Mouse (Mus musculus) forebrain, embryonic 10.5 days (tissue): Measurements from ENCODE around the gene Gm13290. TPM values are rescaled to one million over a fixed set of nuclear protein-coding genes. Genes with fewer than 3 reads are reported as not detected.
A peak's percentile ranks its signal among the peaks of the same experiment; 100 is the strongest.
"Not testable (repeated sequence)": the region's sequence is repeated elsewhere in the genome, so short reads cannot be mapped to it uniquely, and the experiment has no call there.

Source experiments
- DNase-seq: peaks from one replicate; pipeline ENCODE4 v3.0.0-alpha.2; 2017; ENCODE audit warnings: low spot score; ENCODE audit errors: extremely low spot score
- H3K27ac ChIP-seq: fragments of 300-500 bp; sonication (generic); 2 replicates; pipeline ENCODE4 v1.5.1; 2016; ENCODE audit warnings: mild to moderate bottlenecking
- H3K27me3 ChIP-seq: fragments of 300-500 bp; sonication (generic); 2 replicates; pipeline ENCODE4 v1.6.1; 2016; ENCODE audit warnings: mild to moderate bottlenecking; ENCODE audit not compliant: poor library complexity, severe bottlenecking
- H3K36me3 ChIP-seq: fragments of 300-500 bp; sonication (generic); replicated peaks from 2 replicates; pipeline ENCODE4 v1.6.1; 2016; ENCODE audit warnings: mild to moderate bottlenecking, moderate library complexity
- H3K4me1 ChIP-seq: fragments of 300-500 bp; sonication (generic); 2 replicates; pipeline ENCODE4 v1.6.1; 2016
- H3K4me3 ChIP-seq: fragments of 300-500 bp; sonication (generic); 2 replicates; pipeline ENCODE4 v1.5.1; 2016; ENCODE audit warnings: mild to moderate bottlenecking, moderate library complexity
- H3K9me3 ChIP-seq: fragments of 300-500 bp; sonication (generic); 2 replicates; pipeline ENCODE4 v1.6.1; 2016; ENCODE audit warnings: mild to moderate bottlenecking, moderate library complexity
- WGBS: fragments of 180-500 bp; shearing (Covaris S2); methylation state at CpG from one replicate; pipeline ENCODE4 v1.1.7; 2016; 5-methylcytosine and 5-hydroxymethylcytosine counted together
- polyA plus RNA-seq: library from polyadenylated mRNA; unstranded; fragments of >200 nt; fragmentation: Nextera tagmentation; extraction: Ambion mirVana; gene quantifications from 2 replicates; pipeline ENCODE4 v1.2.1, GENCODE M21; 2016

Gene Gm13290
- polyA plus RNA-seq: 0.76 TPM in 1 of 2 replicates, not detected in the other

- not testable (repeated sequence) for H3K36me3 ChIP-seq, H3K27me3 ChIP-seq, H3K27ac ChIP-seq, H3K9me3 ChIP-seq, H3K4me1 ChIP-seq, H3K4me3 ChIP-seq, DNase-seq
- no CpG with 5 or more reads among the region's 32 CpGs for WGBS
These were observed at the start of gene Gm13290 for GRCm38 (mm10) chr4:88773534-88773933. TSS of gene Gm13290 (plus strand) at chr4:88773834.

DNA sequence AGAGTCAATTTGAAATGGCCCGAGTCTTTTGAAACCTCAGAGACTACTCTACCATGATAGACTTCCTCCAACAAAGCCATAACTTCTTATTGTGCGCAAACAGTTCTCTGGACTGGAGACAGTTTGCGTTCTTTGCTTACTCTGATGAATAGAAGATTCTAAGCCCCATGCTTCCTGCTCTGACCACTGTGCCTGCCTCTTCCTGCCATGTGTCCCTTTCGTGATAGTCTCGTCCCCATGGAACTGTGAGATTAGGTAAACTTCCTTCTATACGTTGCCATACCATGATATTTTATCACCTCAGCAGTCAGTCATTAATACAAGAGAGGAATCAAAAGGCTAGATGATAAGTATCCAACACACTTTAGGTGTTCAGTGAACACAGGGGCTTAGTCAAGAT is 46.9 kb upstream of the Gm13290 start:
- Histone ChIP-seq H3K9me3 (no peaks in the 10 kb centered on the region), H3K4me3 (no peak overlapping the region), H3K27me3 (no peaks in the 10 kb centered on the region), H3K36me3 (no peaks in the 10 kb centered on the region), H3K27ac (no peak overlapping the region), H3K4me1 (peaks cover under 1% of the 10 kb centered on the region; the same call in 1 of the 2 replicates)
- WGBS: 90% methylated on average over 6 of the region's 6 CpGs
- DNase-seq: no peak

- Histone ChIP-seq H3K4me3 (no peak overlapping the region), H3K36me3 (no peaks in the 10 kb centered on the region), H3K27ac (no peak overlapping the region), H3K27me3 (no peaks in the 10 kb centered on the region), H3K9me3 (no peaks in the 10 kb centered on the region), H3K4me1 (no peaks in the 10 kb centered on the region)
- no peak for DNase-seq
- 15% methylated on average over 1 of the region's 1 CpGs for WGBS
These were observed 46.3 kb upstream of the Gm13290 start for GRCm38 (mm10) chr4:88727324-88727723.

DNA sequence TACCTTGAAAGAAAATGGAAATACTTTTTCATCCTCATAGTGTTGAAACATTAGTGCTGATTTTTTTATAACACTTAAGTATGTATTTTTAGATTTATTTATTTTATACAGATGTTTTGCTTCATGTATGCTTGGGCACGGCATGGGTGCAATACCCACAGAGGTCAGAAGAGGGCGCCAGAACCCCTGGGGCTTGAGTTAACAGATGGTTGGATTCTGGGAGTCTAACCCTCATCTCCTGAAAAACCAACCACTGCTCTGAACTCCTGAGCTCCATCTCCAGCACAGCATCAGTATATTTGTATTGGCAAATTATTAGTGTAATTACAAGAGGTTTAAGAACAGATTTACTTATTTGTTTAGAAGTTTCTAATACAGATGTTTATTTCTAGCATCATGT is 35.2 kb upstream of the Gm13290 start:
- no peaks in the 10 kb centered on the region for H3K4me1 ChIP-seq
- peak; percentile 82 for DNase-seq
- H3K4me3 ChIP-seq: no peak overlapping the region
- H3K27me3 ChIP-seq: no peaks in the 10 kb centered on the region
- H3K36me3 ChIP-seq: no peaks in the 10 kb centered on the region
- 4% methylated on average over 2 of the region's 2 CpGs for WGBS
- no peak overlapping the region for H3K27ac ChIP-seq
- no peaks in the 10 kb centered on the region for H3K9me3 ChIP-seq

DNA sequence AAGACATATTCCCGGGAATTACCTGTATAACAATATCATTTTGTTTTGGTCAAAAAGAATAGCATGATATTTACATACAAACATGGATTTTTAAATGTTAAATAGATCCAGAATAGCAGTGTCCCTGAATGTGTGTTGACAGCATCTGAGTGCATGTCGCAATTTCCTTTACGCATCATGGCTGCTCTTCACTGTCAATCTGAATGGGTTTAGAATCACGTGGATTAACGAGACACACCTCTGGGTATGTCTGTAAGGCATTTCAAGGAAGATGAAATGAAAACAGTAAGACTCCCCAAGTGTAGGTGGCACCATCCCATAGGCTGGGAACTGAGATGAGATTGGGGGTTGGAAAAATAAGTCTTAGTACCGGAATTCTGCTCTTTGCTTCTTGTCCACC is 34.6 kb upstream of the Gm13290 start:
- no peak for DNase-seq
- no peaks in the 10 kb centered on the region for H3K4me1 ChIP-seq
- H3K9me3 ChIP-seq: no peaks in the 10 kb centered on the region
- H3K27ac ChIP-seq: no peak overlapping the region
- H3K4me3 ChIP-seq: no peak overlapping the region
- H3K36me3 ChIP-seq: no peaks in the 10 kb centered on the region
- no peaks in the 10 kb centered on the region for H3K27me3 ChIP-seq
- 91% methylated on average over 6 of the region's 6 CpGs for WGBS

GRCm38 (mm10) chr4:88741426-88741825 is 32.2 kb upstream of the Gm13290 start:
- no peak for DNase-seq
- no peak overlapping the region for H3K27ac ChIP-seq
- 93% methylated on average over 4 of the region's 4 CpGs for WGBS
- H3K36me3 ChIP-seq: no peaks in the 10 kb centered on the region
- no peak overlapping the region for H3K4me3 ChIP-seq
- H3K4me1 ChIP-seq: peaks cover 8% of the 10 kb centered on the region
- no peaks in the 10 kb centered on the region for H3K27me3 ChIP-seq
- no peaks in the 10 kb centered on the region for H3K9me3 ChIP-seq

DNA sequence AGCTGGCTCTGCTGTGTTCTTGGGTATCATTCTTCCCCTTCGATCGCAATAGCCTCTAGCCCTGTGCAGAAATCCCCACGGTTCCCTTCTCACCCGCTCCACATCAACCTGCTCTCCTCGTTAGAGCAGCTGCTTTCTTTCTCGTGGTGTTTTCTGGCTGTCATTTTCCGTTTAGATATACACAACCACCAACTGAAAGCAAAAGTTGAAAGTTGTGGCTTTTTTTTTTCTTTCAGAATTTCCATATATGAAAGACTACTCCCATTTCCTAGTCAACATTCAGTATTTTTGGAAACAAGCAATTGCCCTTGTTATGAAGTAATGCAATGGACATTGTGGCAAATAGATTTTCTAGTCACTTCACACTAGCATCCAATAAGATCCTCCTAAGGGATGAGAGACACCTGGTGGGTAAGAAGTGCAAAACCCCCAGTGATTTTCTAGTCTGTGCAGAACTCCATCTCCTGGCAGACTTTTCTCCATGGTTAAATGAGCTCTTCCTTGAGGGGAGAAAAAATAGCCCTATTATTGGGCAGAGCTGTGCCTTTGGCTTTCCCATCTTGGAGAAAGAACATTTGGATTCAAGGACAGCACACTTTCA is 30.8 kb upstream of the Gm13290 start:
- peaks cover 8% of the 10 kb centered on the region for H3K4me1 ChIP-seq
- H3K36me3 ChIP-seq: no peaks in the 10 kb centered on the region
- no peak for DNase-seq
- H3K4me3 ChIP-seq: no peak overlapping the region
- 86% methylated on average over 7 of the region's 7 CpGs for WGBS
- no peak overlapping the region for H3K27ac ChIP-seq
- no peaks in the 10 kb centered on the region for H3K9me3 ChIP-seq
- no peaks in the 10 kb centered on the region for H3K27me3 ChIP-seq

- DNase-seq: no peak
- WGBS: 77% methylated on average over 3 of the region's 3 CpGs
- H3K4me3 ChIP-seq: no peak overlapping the region
These were observed 29.4 kb upstream of the Gm13290 start for GRCm38 (mm10) chr4:88744207-88744606.

GRCm38 (mm10) chr4:88749926-88750325 is 23.7 kb upstream of the Gm13290 start:
- Histone ChIP-seq H3K9me3 (no peaks in the 10 kb centered on the region), H3K27ac (no peak overlapping the region), H3K4me1 (peaks cover 12% of the 10 kb centered on the region), H3K4me3 (no peak overlapping the region), H3K27me3 (no peaks in the 10 kb centered on the region), H3K36me3 (no peaks in the 10 kb centered on the region)
- 57% methylated on average over 6 of the region's 6 CpGs for WGBS
- no peak for DNase-seq

More at GRCm38 (mm10) chr4:88744207-88744606, 29.4 kb upstream of the Gm13290 start:
- Histone ChIP-seq H3K27ac (no peak overlapping the region), H3K36me3 (no peaks in the 10 kb centered on the region), H3K9me3 (no peaks in the 10 kb centered on the region), H3K4me1 (peaks cover 8% of the 10 kb centered on the region), H3K27me3 (no peaks in the 10 kb centered on the region)

GRCm38 (mm10) chr4:88754818-88755340 is 18.8 kb upstream of the Gm13290 start, which contains the start of gene Gm13271:
TSS of gene Gm13271 (plus strand) at chr4:88754868.
- H3K27ac ChIP-seq, H3K27me3 ChIP-seq, H3K36me3 ChIP-seq, DNase-seq, H3K9me3 ChIP-seq, H3K4me1 ChIP-seq, H3K4me3 ChIP-seq: not testable (repeated sequence)
- 65% methylated on average over 15 of the region's 15 CpGs for WGBS

DNA sequence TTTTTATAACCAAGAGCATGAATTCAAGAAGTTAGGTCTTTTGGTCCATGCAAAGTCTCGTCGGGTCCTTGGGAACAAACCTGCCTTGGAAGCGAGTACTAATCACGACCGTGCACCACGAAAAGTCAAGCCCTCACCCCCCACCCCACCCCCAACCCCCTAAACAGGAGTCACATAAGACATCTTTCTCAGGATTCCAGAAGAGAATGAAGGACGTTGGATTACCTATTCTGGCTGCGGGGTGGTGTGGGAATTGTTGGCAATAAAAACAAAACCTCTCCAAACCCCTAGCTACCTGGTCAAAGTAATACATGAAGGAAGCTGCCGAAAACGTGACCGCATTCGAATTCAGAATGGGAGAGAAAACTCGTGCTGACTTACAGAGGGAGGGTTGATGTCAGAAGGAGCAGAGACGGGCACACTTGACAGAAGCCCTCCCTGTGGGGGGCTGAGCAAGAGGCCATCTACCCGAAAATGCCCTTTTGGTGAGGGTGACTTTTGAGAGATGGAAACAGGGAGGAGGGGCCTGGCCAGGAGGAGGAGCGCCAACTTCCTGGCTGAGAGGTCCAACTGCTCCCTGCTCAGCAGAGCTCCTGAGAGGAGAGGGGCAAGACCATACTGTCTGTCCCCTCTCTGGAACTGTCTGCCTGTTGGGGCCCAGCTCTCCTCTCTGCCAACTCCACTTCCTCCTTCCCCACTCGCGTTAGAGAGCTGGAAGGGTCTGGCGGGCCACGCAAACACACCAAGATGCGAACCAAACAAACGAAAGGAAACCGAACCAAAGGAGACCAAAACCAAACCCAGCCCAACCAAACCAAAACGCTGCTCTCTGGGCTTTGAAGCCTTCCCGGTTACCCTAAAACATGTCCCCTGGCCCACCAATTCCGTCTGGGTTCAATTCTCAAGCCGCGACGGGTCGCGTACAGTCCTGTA is 16.8 kb upstream of the Gm13290 start:
- H3K36me3 ChIP-seq, H3K27me3 ChIP-seq, H3K9me3 ChIP-seq, H3K4me1 ChIP-seq: not testable (repeated sequence)
- Histone ChIP-seq H3K27ac (peak overlapping the region; percentile 85), H3K4me3 (peak overlapping the region; percentile 62)
- peak; percentile 46 for DNase-seq
- 14% methylated on average over 29 of the region's 31 CpGs for WGBS

DNA sequence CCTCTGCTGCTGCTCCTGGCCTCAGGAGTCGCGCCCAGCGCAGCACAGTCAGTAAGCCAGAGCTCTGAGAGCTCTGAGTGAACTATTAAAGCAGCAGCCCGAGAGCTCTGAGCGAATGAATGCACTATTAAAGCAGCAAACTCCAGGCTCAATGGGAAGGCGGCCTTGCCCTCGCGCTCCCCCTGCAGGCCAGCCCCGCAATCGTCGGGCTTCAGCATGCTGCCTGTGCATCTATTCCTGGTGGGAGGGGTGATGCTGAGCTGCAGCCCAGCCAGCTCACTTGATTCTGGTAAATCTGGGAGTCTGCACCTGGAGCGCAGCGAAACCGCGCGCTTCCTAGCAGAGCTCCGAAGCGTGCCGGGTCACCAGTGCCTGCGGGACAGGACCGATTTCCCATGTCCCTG is 16.0 kb upstream of the Gm13290 start:
- not testable (repeated sequence) for H3K4me1 ChIP-seq, H3K9me3 ChIP-seq, H3K36me3 ChIP-seq, H3K27me3 ChIP-seq
- WGBS: 0% methylated on average over 18 of the region's 21 CpGs
- peak; percentile 82 for DNase-seq
- Histone ChIP-seq H3K4me3 (peak overlapping the region; percentile 62), H3K27ac (peak overlapping the region; percentile 85)

DNA sequence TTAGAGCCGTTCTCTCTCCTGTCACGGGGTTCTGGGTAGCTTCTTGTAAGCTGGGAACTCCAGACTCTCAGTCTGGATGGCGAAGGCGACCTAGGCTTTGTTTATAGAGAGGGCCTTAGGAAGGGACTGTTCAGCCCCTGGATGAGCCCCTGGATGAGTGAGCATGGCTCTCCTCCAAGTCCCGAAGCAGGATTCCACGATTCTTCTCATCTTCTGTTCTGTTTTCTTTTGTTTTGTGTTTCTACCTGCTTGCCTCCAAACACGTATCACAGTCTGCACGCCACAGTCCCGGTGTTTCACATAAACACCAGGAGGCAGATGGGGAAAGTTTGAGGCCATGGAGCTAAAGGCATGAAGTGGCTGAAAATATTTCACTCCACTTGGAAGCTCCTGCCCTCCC is 14.9 kb upstream of the Gm13290 start:
- not testable (repeated sequence) for H3K27me3 ChIP-seq, DNase-seq, H3K9me3 ChIP-seq, H3K27ac ChIP-seq, H3K36me3 ChIP-seq, H3K4me3 ChIP-seq
- peaks cover 10% of the 10 kb centered on the region for H3K4me1 ChIP-seq
- WGBS: 88% methylated on average over 9 of the region's 9 CpGs
